In genomic region chr12:116231612-116232011, GRCm38 (mm10) we compare ENCODE assay signal across 10 mouse cellular contexts. TPM values are rescaled to one million over a fixed set of nuclear protein-coding genes. Genes with fewer than 3 reads are reported as not detected.
DNase-seq lines count a peak whose midpoint lies in the region; ATAC-seq and TF ChIP-seq lines count a peak whose summit lies in the region.
"Had no signal": no experiment of that assay in that cellular context is flagged by ENCODE, and none has a peak within 500 bp of the region (broad histone marks: within the 10 kb centered on the region; RNA-seq: fewer than 3 reads in every experiment).

No protein-coding gene starts in this region.

- no peak for TF ChIP-seq CTCF in testis, adult 2 months (IDR thresholded peaks at IDR 0.05; ENCODE audit: control insufficient read depth, insufficient read depth, insufficient replicate concordance, low read depth, low read length)

- no peak for ATAC-seq in kidney, embryonic 15.5 days (replicated peaks; ENCODE audit: low FRiP score)

- peak; percentile 73 for DNase-seq in kidney, adult 11 months
- DNase-seq in adrenal gland, adult (ENCODE audit: inconsistent age in 2 of 2, low spot score in 1 of 2): peak; percentile 91 to 96
- peak; percentile 75 for DNase-seq in gastrocnemius, postnatal 14 days
- DNase-seq in large intestine, adult 2 months (ENCODE audit: low read depth, low spot score): peak; percentile 80
- DNase-seq in natural killer cell, adult 2 months (ENCODE audit: low spot score in 2 of 2): no peak
- no peak for DNase-seq in left cerebral cortex, adult 18-20 months (ENCODE audit: low spot score in 2 of 2)

- intact Hi-C loops in gastrocnemius, postnatal 14 days (cut with DNase I; ENCODE audit: low total_unique reads): no loop called here

- no peak for TF ChIP-seq POLR2A in testis, adult 2 months (IDR thresholded peaks at IDR 0.05; ENCODE audit: control insufficient read depth, low read depth, low read length)

- H3K27ac ChIP-seq in kidney, embryonic 15.5 days: no peak overlapping the region
- peak overlapping the region; percentile 45; the same call in 1 of the 2 replicates for H3K27ac ChIP-seq in testis, adult 2 months (ENCODE audit: control insufficient read depth, insufficient read depth, low read depth, low read length)

- no peak overlapping the region for H3K4me2 ChIP-seq in kidney, embryonic 15.5 days

- H3K9ac ChIP-seq in kidney, embryonic 15.5 days: no peak overlapping the region

- WGBS in kidney, embryonic 15.5 days: 63% methylated on average over 12 of the region's 12 CpGs
- 14% methylated on average over 12 of the region's 12 CpGs for WGBS in large intestine, adult 2 months

- no peaks in the 10 kb centered on the region for H3K9me3 ChIP-seq in kidney, embryonic 15.5 days (replicated peaks)

- no peak overlapping the region for H3K4me3 ChIP-seq in kidney, embryonic 15.5 days (replicated peaks)
- H3K4me3 ChIP-seq in testis, adult 2 months (ENCODE audit: control insufficient read depth, low read depth, low read length): no peak overlapping the region

- no peaks in the 10 kb centered on the region for H3K27me3 ChIP-seq in kidney, embryonic 15.5 days
- no peaks in the 10 kb centered on the region for H3K27me3 ChIP-seq in testis, adult 2 months (ENCODE audit: control insufficient read depth, insufficient read depth, low read length)

- H3K4me1 ChIP-seq in kidney, embryonic 15.5 days: no peaks in the 10 kb centered on the region
- H3K4me1 ChIP-seq in testis, adult 2 months (ENCODE audit: control insufficient read depth, insufficient read depth, low read length): no peaks in the 10 kb centered on the region

- H3K36me3 ChIP-seq in kidney, embryonic 15.5 days: peaks cover 16% of the 10 kb centered on the region
- no peaks in the 10 kb centered on the region for H3K36me3 ChIP-seq in testis, adult 2 months (ENCODE audit: control insufficient read depth, insufficient read depth, low read length)

RNA-seq across cellular contexts. Expression of gene Wdr60, which starts 31.2 kb away (rescaled TPM):
- polyA plus RNA-seq in kidney, embryonic 15.5 days (2015; fragmentation: Nextera tagmentation; extraction: Ambion mirVana): 19.6 and 20.2 TPM in 2 replicates
- 1 to 10 TPM; 5.4 to 5.6 TPM for total RNA-seq in gastrocnemius, postnatal 14 days (2021)
- polyA plus RNA-seq in large intestine, adult 2 months (2012; rRNA removed): 1.5 and 1.7 TPM in 2 replicates
- polyA plus RNA-seq in testis, adult 2 months (2012; rRNA removed): 36.4 and 44.9 TPM in 2 replicates
- total RNA-seq in left cerebral cortex, adult 18-20 months (2021): 10 to 100 TPM; 17.2 to 18.2 TPM

RNA-seq across cellular contexts. Expression of gene Gm11027, which starts 43.6 kb away (rescaled TPM):
- polyA plus RNA-seq in kidney, embryonic 15.5 days (2015; fragmentation: Nextera tagmentation; extraction: Ambion mirVana): not detected in 2 replicates
- not detected for total RNA-seq in gastrocnemius, postnatal 14 days (2021)
- polyA plus RNA-seq in large intestine, adult 2 months (2012; rRNA removed): not detected in 2 replicates
- polyA plus RNA-seq in testis, adult 2 months (2012; rRNA removed): not detected in 2 replicates
- total RNA-seq in left cerebral cortex, adult 18-20 months (2021): not detected
- total RNA-seq: ES-E14 had no signal
- polyA plus RNA-seq: neural tube, embryonic 11.5 days had no signal

RNA-seq across cellular contexts. Expression of gene Esyt2, which starts 49.4 kb away (rescaled TPM):
- polyA plus RNA-seq in kidney, embryonic 15.5 days (2015; fragmentation: Nextera tagmentation; extraction: Ambion mirVana): 17.8 and 18.7 TPM in 2 replicates
- 10 to 100 TPM; 21.2 to 22.8 TPM for total RNA-seq in gastrocnemius, postnatal 14 days (2021)
- 10.5 and 15.0 TPM in 2 replicates for polyA plus RNA-seq in large intestine, adult 2 months (2012; rRNA removed)
- 5.4 and 5.9 TPM in 2 replicates for polyA plus RNA-seq in testis, adult 2 months (2012; rRNA removed)
- 10 to 100 TPM; 57.8 to 58.5 TPM for total RNA-seq in left cerebral cortex, adult 18-20 months (2021)

Comparison
In these comparisons a context has a peak if more than half of its experiments do, and no peak if none do; other contexts are left out.
1. DNase-seq: peak in kidney, adult 11 months (single experiment), adrenal gland, adult (2 of 2), gastrocnemius, postnatal 14 days (single experiment) and large intestine, adult 2 months (single experiment); none in natural killer cell, adult 2 months (0 of 2) and left cerebral cortex, adult 18-20 months (0 of 2).